Mouse (Mus musculus): ENCODE results near the gene Rasl11a. TPM values are rescaled to one million over a fixed set of nuclear protein-coding genes. Genes with fewer than 3 reads are reported as not detected.

The Rasl11a gene
- polyA plus RNA-seq, 1 experiment = 3.8 TPM

GRCm38 (mm10) chr5:146846489-146846888 lies 1.6 kb downstream of the Rasl11a start:
- no peak for TF ChIP-seq CTCF (IDR thresholded peaks at IDR 0.05; ENCODE audit: low read depth, low read length)
- no peak for TF ChIP-seq POLR2A (IDR thresholded peaks at IDR 0.05; ENCODE audit: insufficient read depth, low read length)
- no peak for TF ChIP-seq EP300 (IDR thresholded peaks at IDR 0.05; ENCODE audit: insufficient read depth, low read depth, low read length)
- Histone ChIP-seq H3K27me3 (ENCODE audit: control insufficient read depth, insufficient read depth, low read length, poor library complexity, severe bottlenecking) (no peaks in the 10 kb centered on the region; the same call in 1 of the 2 replicates), H3K36me3 (ENCODE audit: control insufficient read depth, insufficient read depth, low read length, poor library complexity, severe bottlenecking) (no peaks in the 10 kb centered on the region), H3K9ac (ENCODE audit: low read depth, poor library complexity, severe bottlenecking) (no peak overlapping the region), H3K4me3 (ENCODE audit: low read depth, low read length) (no peak overlapping the region), H3K9me3 (replicated peaks; ENCODE audit: control insufficient read depth, insufficient read depth, low read length, poor library complexity, severe bottlenecking) (no peaks in the 10 kb centered on the region), H3K4me1 (ENCODE audit: control insufficient read depth, insufficient read depth, low read length) (no peaks in the 10 kb centered on the region), H3K27ac (ENCODE audit: insufficient read depth, low read length) (no peak overlapping the region)

DNA sequence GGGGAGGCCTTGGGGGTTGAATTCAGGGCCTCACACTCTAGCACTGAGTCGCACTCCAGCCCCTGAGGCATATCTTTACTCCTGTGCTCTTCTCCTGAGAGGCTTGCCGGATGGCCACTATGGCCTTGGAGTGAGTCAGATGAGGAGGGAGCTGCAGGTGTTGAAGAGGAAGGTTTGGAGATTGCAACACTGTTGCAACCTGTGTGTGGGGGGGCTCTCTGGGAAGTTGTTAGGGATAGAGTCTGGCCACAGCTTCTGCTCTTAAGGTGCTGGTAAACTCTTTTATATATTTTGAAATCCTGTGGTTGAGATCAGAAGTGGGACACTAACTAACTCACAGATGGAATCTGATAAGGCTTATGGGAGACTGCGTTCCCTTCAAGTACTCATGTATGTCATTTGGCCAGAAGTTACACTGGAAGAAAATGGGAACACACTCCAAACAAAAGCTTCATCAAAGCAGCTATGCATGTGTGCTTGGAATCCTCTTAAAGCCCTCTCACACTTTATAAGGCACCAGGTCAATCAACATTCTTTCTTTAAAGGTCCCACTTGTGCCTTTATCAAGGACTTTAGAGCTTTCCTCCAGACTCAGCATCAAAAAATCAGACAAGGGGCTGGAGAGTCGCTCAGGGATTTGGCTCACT lies 4.2 kb downstream of the Rasl11a start:
- H3K36me3 ChIP-seq (ENCODE audit: control insufficient read depth, insufficient read depth, low read length, poor library complexity, severe bottlenecking) = no peaks in the 10 kb centered on the region
- H3K27me3 ChIP-seq (ENCODE audit: control insufficient read depth, insufficient read depth, low read length, poor library complexity, severe bottlenecking) = no peaks in the 10 kb centered on the region; the same call in 1 of the 2 replicates
- no peaks in the 10 kb centered on the region for H3K4me1 ChIP-seq (ENCODE audit: control insufficient read depth, insufficient read depth, low read length)
- TF ChIP-seq CTCF (IDR thresholded peaks at IDR 0.05; ENCODE audit: low read depth, low read length) (no peak), POLR2A (IDR thresholded peaks at IDR 0.05; ENCODE audit: insufficient read depth, low read length) (no peak), EP300 (IDR thresholded peaks at IDR 0.05; ENCODE audit: insufficient read depth, low read depth, low read length) (no peak)
- H3K9ac ChIP-seq (ENCODE audit: low read depth, poor library complexity, severe bottlenecking) = no peak overlapping the region
- H3K9me3 ChIP-seq (replicated peaks; ENCODE audit: control insufficient read depth, insufficient read depth, low read length, poor library complexity, severe bottlenecking) = no peaks in the 10 kb centered on the region
- no peak overlapping the region for H3K4me3 ChIP-seq (ENCODE audit: low read depth, low read length)
- no peak overlapping the region for H3K27ac ChIP-seq (ENCODE audit: insufficient read depth, low read length)

- H3K27ac ChIP-seq (ENCODE audit: insufficient read depth, low read length) = no peak overlapping the region
- H3K4me1 ChIP-seq (ENCODE audit: control insufficient read depth, insufficient read depth, low read length) = no peaks in the 10 kb centered on the region
- H3K9me3 ChIP-seq (replicated peaks; ENCODE audit: control insufficient read depth, insufficient read depth, low read length, poor library complexity, severe bottlenecking) = peaks cover 3% of the 10 kb centered on the region; the same call in 1 of the 2 replicates
- H3K27me3 ChIP-seq (ENCODE audit: control insufficient read depth, insufficient read depth, low read length, poor library complexity, severe bottlenecking) = no peaks in the 10 kb centered on the region
- no peak overlapping the region for H3K4me3 ChIP-seq (ENCODE audit: low read depth, low read length)
- TF ChIP-seq POLR2A (IDR thresholded peaks at IDR 0.05; ENCODE audit: insufficient read depth, low read length) (no peak), CTCF (IDR thresholded peaks at IDR 0.05; ENCODE audit: low read depth, low read length) (no peak), EP300 (IDR thresholded peaks at IDR 0.05; ENCODE audit: insufficient read depth, low read depth, low read length) (no peak)
- H3K36me3 ChIP-seq (ENCODE audit: control insufficient read depth, insufficient read depth, low read length, poor library complexity, severe bottlenecking) = no peaks in the 10 kb centered on the region
- H3K9ac ChIP-seq (ENCODE audit: low read depth, poor library complexity, severe bottlenecking) = no peak overlapping the region
Observed at GRCm38 (mm10) chr5:146856106-146856505, 11.2 kb downstream of the Rasl11a start.

DNA sequence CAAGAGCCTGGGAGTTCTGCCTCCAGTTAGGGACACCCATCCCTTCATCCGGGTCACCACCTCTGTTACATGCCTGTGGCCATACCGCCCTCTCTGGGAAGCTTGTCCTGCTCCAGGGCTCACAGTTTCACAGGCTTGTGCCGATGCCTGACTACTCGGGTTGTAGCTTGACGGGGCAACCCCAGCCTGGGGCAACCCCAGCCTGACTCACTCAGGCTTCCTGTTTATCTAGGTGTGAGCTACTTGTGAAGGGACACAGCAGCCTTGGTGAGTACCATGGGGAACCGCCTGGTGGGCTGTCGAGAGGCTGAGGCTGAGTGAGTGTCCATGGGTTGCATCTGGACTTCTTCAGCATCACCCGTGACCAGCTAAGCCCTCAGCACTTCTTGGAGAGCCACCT lies 12.7 kb downstream of the Rasl11a start:
- Histone ChIP-seq H3K27ac (ENCODE audit: insufficient read depth, low read length) (no peak overlapping the region), H3K4me1 (ENCODE audit: control insufficient read depth, insufficient read depth, low read length) (peaks cover 2% of the 10 kb centered on the region), H3K36me3 (ENCODE audit: control insufficient read depth, insufficient read depth, low read length, poor library complexity, severe bottlenecking) (no peaks in the 10 kb centered on the region), H3K9ac (ENCODE audit: low read depth, poor library complexity, severe bottlenecking) (no peak overlapping the region), H3K9me3 (replicated peaks; ENCODE audit: control insufficient read depth, insufficient read depth, low read length, poor library complexity, severe bottlenecking) (peaks cover 3% of the 10 kb centered on the region; the same call in 1 of the 2 replicates), H3K27me3 (ENCODE audit: control insufficient read depth, insufficient read depth, low read length, poor library complexity, severe bottlenecking) (no peaks in the 10 kb centered on the region), H3K4me3 (ENCODE audit: low read depth, low read length) (no peak overlapping the region)
- no peak for TF ChIP-seq CTCF (IDR thresholded peaks at IDR 0.05; ENCODE audit: low read depth, low read length)
- TF ChIP-seq POLR2A (IDR thresholded peaks at IDR 0.05; ENCODE audit: insufficient read depth, low read length) = no peak
- TF ChIP-seq EP300 (IDR thresholded peaks at IDR 0.05; ENCODE audit: insufficient read depth, low read depth, low read length) = no peak

DNA sequence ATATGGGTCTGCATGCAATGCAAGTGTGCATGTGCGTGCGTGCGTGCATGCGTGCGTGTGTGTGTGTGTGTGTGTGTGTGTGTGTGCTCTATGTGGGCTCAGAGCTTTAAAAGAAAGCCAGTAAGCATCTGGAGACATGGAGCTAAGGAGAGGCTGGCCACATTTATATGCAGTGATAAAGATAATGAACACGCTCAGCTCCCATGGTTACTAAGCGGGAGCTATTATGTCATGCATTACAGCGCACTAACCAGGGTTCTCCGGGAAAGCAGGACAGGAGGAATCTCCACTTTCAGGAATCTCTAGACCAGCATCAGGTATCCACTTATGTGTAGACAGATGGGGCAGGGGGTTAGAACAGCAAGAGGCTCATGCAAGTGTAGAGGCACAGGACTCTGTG lies 13.9 kb downstream of the Rasl11a start:
- no peak overlapping the region for H3K9ac ChIP-seq (ENCODE audit: low read depth, poor library complexity, severe bottlenecking)
- no peaks in the 10 kb centered on the region for H3K27me3 ChIP-seq (ENCODE audit: control insufficient read depth, insufficient read depth, low read length, poor library complexity, severe bottlenecking)
- H3K4me3 ChIP-seq (ENCODE audit: low read depth, low read length) = no peak overlapping the region
- TF ChIP-seq POLR2A (IDR thresholded peaks at IDR 0.05; ENCODE audit: insufficient read depth, low read length) = no peak
- TF ChIP-seq CTCF (IDR thresholded peaks at IDR 0.05; ENCODE audit: low read depth, low read length) = no peak
- TF ChIP-seq EP300 (IDR thresholded peaks at IDR 0.05; ENCODE audit: insufficient read depth, low read depth, low read length) = no peak
- H3K27ac ChIP-seq (ENCODE audit: insufficient read depth, low read length) = no peak overlapping the region
- H3K36me3 ChIP-seq (ENCODE audit: control insufficient read depth, insufficient read depth, low read length, poor library complexity, severe bottlenecking) = no peaks in the 10 kb centered on the region
- peaks cover 3% of the 10 kb centered on the region; the same call in 1 of the 2 replicates for H3K9me3 ChIP-seq (replicated peaks; ENCODE audit: control insufficient read depth, insufficient read depth, low read length, poor library complexity, severe bottlenecking)
- H3K4me1 ChIP-seq (ENCODE audit: control insufficient read depth, insufficient read depth, low read length) = peaks cover 2% of the 10 kb centered on the region

DNA sequence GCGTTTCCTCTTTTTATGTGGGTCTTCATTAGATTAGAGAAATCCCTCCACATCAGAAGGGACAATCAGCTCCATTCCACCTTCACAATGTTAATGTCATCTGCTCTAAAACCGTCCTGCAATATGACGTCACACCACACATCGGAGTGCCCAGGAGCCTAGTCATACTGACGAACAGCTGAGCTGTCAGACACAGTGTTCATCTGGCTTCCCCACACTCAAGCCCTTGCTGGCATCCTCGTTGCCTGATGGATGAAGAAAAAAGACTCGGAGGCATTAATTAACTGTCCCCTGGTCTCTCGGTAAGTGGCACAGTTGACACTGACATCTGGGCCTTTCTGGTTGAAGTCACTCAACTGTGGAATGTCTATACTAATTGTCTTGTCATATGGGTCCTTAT lies 14.4 kb downstream of the Rasl11a start:
- no peaks in the 10 kb centered on the region for H3K36me3 ChIP-seq (ENCODE audit: control insufficient read depth, insufficient read depth, low read length, poor library complexity, severe bottlenecking)
- no peak overlapping the region for H3K9ac ChIP-seq (ENCODE audit: low read depth, poor library complexity, severe bottlenecking)
- TF ChIP-seq CTCF (IDR thresholded peaks at IDR 0.05; ENCODE audit: low read depth, low read length) (no peak), POLR2A (IDR thresholded peaks at IDR 0.05; ENCODE audit: insufficient read depth, low read length) (no peak), EP300 (IDR thresholded peaks at IDR 0.05; ENCODE audit: insufficient read depth, low read depth, low read length) (no peak)
- H3K27ac ChIP-seq (ENCODE audit: insufficient read depth, low read length) = no peak overlapping the region
- H3K4me3 ChIP-seq (ENCODE audit: low read depth, low read length) = no peak overlapping the region
- peaks cover 3% of the 10 kb centered on the region; the same call in 1 of the 2 replicates for H3K9me3 ChIP-seq (replicated peaks; ENCODE audit: control insufficient read depth, insufficient read depth, low read length, poor library complexity, severe bottlenecking)
- peaks cover 2% of the 10 kb centered on the region for H3K4me1 ChIP-seq (ENCODE audit: control insufficient read depth, insufficient read depth, low read length)
- H3K27me3 ChIP-seq (ENCODE audit: control insufficient read depth, insufficient read depth, low read length, poor library complexity, severe bottlenecking) = no peaks in the 10 kb centered on the region

Measured in ES-Bruce4 (cell line).